Mouse (Mus musculus) hematopoietic multipotent progenitor cell, adult 10-12 weeks (in vitro differentiated cells): ENCODE results near the gene Etfb. TPM values are rescaled to one million over a fixed set of nuclear protein-coding genes. Genes with fewer than 3 reads are reported as not detected.

ENCODE experiments used
- polyA plus RNA-seq: library from polyadenylated mRNA; stranded (reverse); fragments of >175 nt; gene quantifications from 2 replicates; pipeline ENCODE4 v1.2.3, GENCODE M21; 2012; ENCODE audit warnings: low replicate concordance

The Etfb gene
- polyA plus RNA-seq: 49.3 and 54.9 TPM in 2 replicates

GRCm38 (mm10) chr7:43443917-43444293, at the start of gene Etfb, which contains the start of gene Gm45233:
Gene Etfb, plus strand, starts transcription at chr7:43444083.
Gene Gm45233, plus strand, starts transcription at chr7:43444128.

GRCm38 (mm10) chr7:43408131-43408553, 35.7 kb upstream of the Etfb start, which contains the start of gene Siglecg:
Gene Siglecg, plus strand, starts transcription at chr7:43408204.

GRCm38 (mm10) chr7:43427406-43427805, 16.5 kb upstream of the Etfb start, which contains the start of gene Lim2:
Gene Lim2, plus strand, starts transcription at chr7:43427670.

GRCm38 (mm10) chr7:43436341-43437255, 7.3 kb upstream of the Etfb start, which contains the start of gene Nkg7:
Gene Nkg7, plus strand, starts transcription at chr7:43437073.

GRCm38 (mm10) chr7:43440482-43440881, 3.4 kb upstream of the Etfb start, which contains the start of gene Cldnd2:
Gene Cldnd2, plus strand, starts transcription at chr7:43440782.

GRCm38 (mm10) chr7:43462851-43463250, 19.0 kb downstream of the Etfb start, which contains the start of gene Vsig10l:
Gene Vsig10l, plus strand, starts transcription at chr7:43463151.

GRCm38 (mm10) chr7:43489631-43490125, 45.8 kb downstream of the Etfb start, which contains the start of gene Iglon5:
Gene Iglon5, minus strand, starts transcription at chr7:43490075.

Other genes with a start within 250 kb of the Etfb start
- 0.98 and 5.1 TPM in 2 replicates for gene Zfp715, start 130.8 kb upstream of the Etfb start, polyA plus RNA-seq
- 1.2 and 1.7 TPM in 2 replicates for gene Siglecf, start 92.7 kb upstream of the Etfb start, polyA plus RNA-seq
- gene Siglecg, start 35.9 kb upstream of the Etfb start, polyA plus RNA-seq: 125 and 150 TPM in 2 replicates
- gene Lim2, start 16.4 kb upstream of the Etfb start, polyA plus RNA-seq: 0.07 and 0.27 TPM in 2 replicates
- 14.5 and 30.8 TPM in 2 replicates for gene Nkg7, start 7.0 kb upstream of the Etfb start, polyA plus RNA-seq
- 0.22 and 0.27 TPM in 2 replicates for gene Cldnd2, start 3.3 kb upstream of the Etfb start, polyA plus RNA-seq
- not detected in 2 replicates for gene Gm45233, start within 50 bp of the Etfb start, polyA plus RNA-seq
- 14.9 and 39.1 TPM in 2 replicates for gene Vsig10l, start 19.1 kb downstream of the Etfb start, polyA plus RNA-seq
- gene Iglon5, start 46.0 kb downstream of the Etfb start, polyA plus RNA-seq: 0.04 and 0.28 TPM in 2 replicates
- 0.07 TPM in 1 of 2 replicates, not detected in the other for gene 4931406B18Rik, start 61.9 kb downstream of the Etfb start, polyA plus RNA-seq
- 11.3 and 17.5 TPM in 2 replicates for gene Cd33, start 100.3 kb downstream of the Etfb start, polyA plus RNA-seq
- 1.1 and 1.3 TPM in 2 replicates for gene Zfp658, start 118.2 kb downstream of the Etfb start, polyA plus RNA-seq
- 0.33 and 0.56 TPM in 2 replicates for gene Zfp719, start 135.5 kb downstream of the Etfb start, polyA plus RNA-seq
- gene Zfp819, start 163.1 kb downstream of the Etfb start, polyA plus RNA-seq: not detected in 2 replicates
- gene Ceacam18, start 190.6 kb downstream of the Etfb start, polyA plus RNA-seq: not detected in 2 replicates
- 8.8 and 9.1 TPM in 2 replicates for gene Siglece, start 216.1 kb downstream of the Etfb start, polyA plus RNA-seq
- gene Ctu1, start 227.9 kb downstream of the Etfb start, polyA plus RNA-seq: 10.6 and 22.0 TPM in 2 replicates
- 0.09 TPM in 1 of 2 replicates, not detected in the other for gene Klk14, start 246.3 kb downstream of the Etfb start, polyA plus RNA-seq